Mouse (Mus musculus): ENCODE data around the gene Eefsec. TPM values are rescaled to one million over a fixed set of nuclear protein-coding genes. Genes with fewer than 3 reads are reported as not detected.

Eefsec gene
- polyA plus RNA-seq, 1 experiment from 2014 or later = 26.3 TPM

DNA sequence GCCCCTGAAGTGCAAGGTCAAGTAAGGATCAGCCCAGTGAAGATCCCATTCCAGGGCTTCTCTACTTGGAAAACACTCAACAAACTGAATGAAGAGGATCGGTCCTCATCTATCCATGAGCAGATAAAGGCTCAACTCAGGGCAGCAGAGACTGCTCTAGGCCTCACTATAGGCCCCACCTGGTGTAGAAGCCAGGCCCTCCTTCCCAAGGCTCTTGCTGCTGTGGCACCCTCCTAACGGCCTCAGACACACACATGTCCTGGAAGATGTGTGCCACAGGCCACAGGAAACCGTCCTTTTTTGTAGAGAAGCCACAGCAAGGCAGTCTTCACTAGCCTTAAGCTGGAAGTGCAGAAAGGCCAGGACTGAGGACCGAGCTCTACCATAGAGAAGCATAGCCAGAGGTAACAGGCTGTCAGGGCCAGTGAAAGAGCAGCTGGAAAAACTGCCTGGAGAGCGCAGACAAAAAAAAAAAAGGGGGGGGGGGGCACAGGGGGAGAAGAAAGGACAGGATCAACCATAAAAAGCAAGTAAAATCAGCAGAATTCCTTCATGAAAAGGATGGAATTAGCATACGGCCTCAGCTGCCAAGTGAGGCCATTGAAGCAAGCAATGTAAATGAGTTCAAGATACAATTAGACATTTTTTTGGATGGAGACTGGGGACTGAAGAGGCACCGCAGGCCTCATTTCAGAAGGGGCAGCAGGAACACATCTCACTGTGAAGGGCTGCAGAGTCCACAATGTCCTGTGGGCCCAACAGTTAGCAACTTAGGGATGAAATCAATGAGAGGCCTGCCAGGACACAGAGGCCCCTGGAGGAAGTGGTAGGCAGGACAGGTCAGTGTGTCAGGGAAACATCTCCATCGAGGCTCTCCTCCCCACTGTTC is 58.3 kb downstream of the Eefsec start:
- Histone ChIP-seq H3K27me3 (ENCODE audit: control insufficient read depth, insufficient read depth, low read depth, low read length) (no peaks in the 10 kb centered on the region), H3K4me2 (ENCODE audit: low read length) (no peak overlapping the region), H3K4me3 (ENCODE audit: low read depth, low read length) (no peak overlapping the region), H3K4me1 (ENCODE audit: control insufficient read depth, insufficient read depth, low read length) (peaks cover 12% of the 10 kb centered on the region), H3K9me3 (replicated peaks; ENCODE audit: control insufficient read depth, low read length, poor library complexity, severe bottlenecking) (no peaks in the 10 kb centered on the region), H3K36me3 (ENCODE audit: control insufficient read depth, insufficient read depth, low read length) (no peaks in the 10 kb centered on the region), H3K9ac (ENCODE audit: low read depth, low read length) (no peak overlapping the region), H3K27ac (ENCODE audit: low read length) (peak overlapping the region; percentile 48)
- 19% methylated on average over 8 of the region's 8 CpGs for WGBS
- ATAC-seq = peak; percentile 48

DNA sequence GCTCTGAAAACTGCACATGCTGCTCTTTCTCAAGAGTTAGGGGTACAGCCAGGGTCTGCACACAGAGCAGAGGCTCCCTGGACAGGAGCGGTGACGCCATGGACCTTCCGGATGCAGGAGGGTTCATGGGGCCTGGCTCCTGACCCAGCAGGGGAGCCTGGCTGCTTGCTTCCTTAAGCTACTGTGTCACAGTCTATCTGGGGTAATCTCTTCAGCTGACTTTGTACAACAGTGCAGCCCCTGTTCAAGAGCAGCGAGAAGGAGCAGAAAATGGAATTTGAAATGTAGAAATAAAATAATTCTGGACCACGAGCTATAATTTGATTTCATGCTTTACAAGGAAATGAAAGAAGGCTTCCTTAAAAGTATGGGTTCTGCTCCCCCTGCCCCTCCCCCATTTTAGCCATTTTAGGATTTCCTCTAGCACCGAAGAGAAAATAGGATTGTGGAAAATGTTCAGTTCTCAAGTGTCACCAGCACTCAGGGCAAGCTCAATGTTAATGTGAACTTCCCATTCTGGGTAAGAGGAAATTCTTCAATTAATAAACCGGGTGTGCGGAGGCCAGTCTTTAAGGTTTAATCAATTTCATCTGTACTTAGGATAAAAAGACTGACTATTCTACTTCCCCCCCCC is 61.8 kb downstream of the Eefsec start:
- 54% methylated on average over 8 of the region's 8 CpGs for WGBS
- Histone ChIP-seq H3K4me1 (ENCODE audit: control insufficient read depth, insufficient read depth, low read length) (peaks cover 8% of the 10 kb centered on the region; the same call in 1 of the 2 replicates), H3K9me3 (replicated peaks; ENCODE audit: control insufficient read depth, low read length, poor library complexity, severe bottlenecking) (no peaks in the 10 kb centered on the region), H3K4me3 (ENCODE audit: low read depth, low read length) (no peak overlapping the region), H3K9ac (ENCODE audit: low read depth, low read length) (no peak overlapping the region), H3K4me2 (ENCODE audit: low read length) (no peak overlapping the region), H3K36me3 (ENCODE audit: control insufficient read depth, insufficient read depth, low read length) (no peaks in the 10 kb centered on the region), H3K27ac (ENCODE audit: low read length) (no peak overlapping the region), H3K27me3 (ENCODE audit: control insufficient read depth, insufficient read depth, low read depth, low read length) (no peaks in the 10 kb centered on the region)
- ATAC-seq = no peak

DNA sequence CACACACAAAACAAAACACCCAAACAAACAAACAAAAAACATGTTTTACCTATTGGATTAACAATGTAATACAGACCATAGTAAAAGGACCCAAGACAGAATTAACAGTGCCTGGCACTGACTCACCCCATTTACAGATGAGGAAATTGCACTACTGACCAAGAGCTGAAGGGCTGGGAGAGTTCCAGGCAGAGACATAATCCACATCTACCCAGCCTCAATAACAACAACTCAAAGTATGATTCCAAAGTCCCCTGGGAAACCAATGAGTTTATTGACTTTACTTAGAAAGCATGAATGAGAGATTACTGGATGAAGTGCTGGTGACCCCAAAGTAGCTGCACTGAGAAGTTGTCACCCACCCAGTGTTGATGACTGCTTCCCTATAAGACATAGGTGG is 62.6 kb downstream of the Eefsec start:
- Histone ChIP-seq H3K9me3 (replicated peaks; ENCODE audit: control insufficient read depth, low read length, poor library complexity, severe bottlenecking) (no peaks in the 10 kb centered on the region), H3K27me3 (ENCODE audit: control insufficient read depth, insufficient read depth, low read depth, low read length) (no peaks in the 10 kb centered on the region), H3K4me1 (ENCODE audit: control insufficient read depth, insufficient read depth, low read length) (peaks cover 6% of the 10 kb centered on the region; the same call in 1 of the 2 replicates), H3K4me2 (ENCODE audit: low read length) (no peak overlapping the region), H3K4me3 (ENCODE audit: low read depth, low read length) (no peak overlapping the region), H3K27ac (ENCODE audit: low read length) (no peak overlapping the region), H3K9ac (ENCODE audit: low read depth, low read length) (no peak overlapping the region), H3K36me3 (ENCODE audit: control insufficient read depth, insufficient read depth, low read length) (no peaks in the 10 kb centered on the region)
- no peak for ATAC-seq

DNA sequence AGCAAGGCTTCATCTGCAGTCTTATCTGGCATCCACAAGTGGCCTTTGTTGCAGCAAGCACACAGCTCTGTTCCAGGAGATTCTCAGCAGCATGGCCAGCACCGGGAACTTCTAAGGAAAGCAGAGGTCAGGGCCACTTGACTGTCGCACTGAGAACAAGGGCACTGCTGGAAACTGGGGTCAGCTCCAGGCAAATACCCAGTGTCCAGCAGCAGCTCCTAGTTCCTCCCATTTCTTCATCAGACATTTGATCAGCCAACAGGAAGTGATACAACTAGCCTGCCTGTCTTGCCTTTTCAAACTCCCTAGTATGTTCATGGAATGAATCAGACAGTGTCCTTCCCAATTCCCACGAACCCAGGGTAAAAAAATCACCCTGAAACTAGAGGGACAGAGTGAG is 66.6 kb downstream of the Eefsec start:
- H3K27me3 ChIP-seq (ENCODE audit: control insufficient read depth, insufficient read depth, low read depth, low read length) = no peaks in the 10 kb centered on the region
- no peak overlapping the region for H3K27ac ChIP-seq (ENCODE audit: low read length)
- 45% methylated on average over 3 of the region's 3 CpGs for WGBS
- H3K4me3 ChIP-seq (ENCODE audit: low read depth, low read length) = no peak overlapping the region
- H3K4me1 ChIP-seq (ENCODE audit: control insufficient read depth, insufficient read depth, low read length) = peaks cover 2% of the 10 kb centered on the region; the same call in 1 of the 2 replicates
- no peak overlapping the region for H3K4me2 ChIP-seq (ENCODE audit: low read length)
- no peak for ATAC-seq
- H3K9me3 ChIP-seq (replicated peaks; ENCODE audit: control insufficient read depth, low read length, poor library complexity, severe bottlenecking) = no peaks in the 10 kb centered on the region
- H3K36me3 ChIP-seq (ENCODE audit: control insufficient read depth, insufficient read depth, low read length) = no peaks in the 10 kb centered on the region
- H3K9ac ChIP-seq (ENCODE audit: low read depth, low read length) = no peak overlapping the region

DNA sequence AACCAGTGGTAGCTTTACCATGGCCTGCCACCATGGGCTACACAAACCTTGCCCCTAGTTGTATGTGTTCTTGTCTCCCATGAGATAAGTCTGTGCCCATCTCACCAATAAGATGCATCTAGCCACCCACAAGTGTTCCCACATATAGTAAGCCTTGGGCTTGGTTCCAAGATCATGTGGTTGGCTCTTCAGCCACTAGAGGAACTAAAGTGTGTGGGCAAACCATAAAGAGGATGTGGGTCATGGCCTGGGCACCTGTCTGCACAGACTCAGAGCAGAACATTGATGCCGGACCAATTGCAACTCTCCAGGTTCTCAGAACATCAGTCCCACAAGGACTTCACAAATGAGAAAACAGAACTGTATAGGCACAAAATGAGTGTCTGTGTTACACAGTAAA is 67.5 kb downstream of the Eefsec start:
- WGBS = 100% methylated on average over 1 of the region's 1 CpGs
- H3K4me3 ChIP-seq (ENCODE audit: low read depth, low read length) = no peak overlapping the region
- H3K9me3 ChIP-seq (replicated peaks; ENCODE audit: control insufficient read depth, low read length, poor library complexity, severe bottlenecking) = no peaks in the 10 kb centered on the region
- H3K4me2 ChIP-seq (ENCODE audit: low read length) = no peak overlapping the region
- H3K36me3 ChIP-seq (ENCODE audit: control insufficient read depth, insufficient read depth, low read length) = no peaks in the 10 kb centered on the region
- H3K9ac ChIP-seq (ENCODE audit: low read depth, low read length) = no peak overlapping the region
- H3K27me3 ChIP-seq (ENCODE audit: control insufficient read depth, insufficient read depth, low read depth, low read length) = no peaks in the 10 kb centered on the region
- no peak overlapping the region for H3K27ac ChIP-seq (ENCODE audit: low read length)
- no peak for ATAC-seq
- H3K4me1 ChIP-seq (ENCODE audit: control insufficient read depth, insufficient read depth, low read length) = peaks cover 2% of the 10 kb centered on the region; the same call in 1 of the 2 replicates

DNA sequence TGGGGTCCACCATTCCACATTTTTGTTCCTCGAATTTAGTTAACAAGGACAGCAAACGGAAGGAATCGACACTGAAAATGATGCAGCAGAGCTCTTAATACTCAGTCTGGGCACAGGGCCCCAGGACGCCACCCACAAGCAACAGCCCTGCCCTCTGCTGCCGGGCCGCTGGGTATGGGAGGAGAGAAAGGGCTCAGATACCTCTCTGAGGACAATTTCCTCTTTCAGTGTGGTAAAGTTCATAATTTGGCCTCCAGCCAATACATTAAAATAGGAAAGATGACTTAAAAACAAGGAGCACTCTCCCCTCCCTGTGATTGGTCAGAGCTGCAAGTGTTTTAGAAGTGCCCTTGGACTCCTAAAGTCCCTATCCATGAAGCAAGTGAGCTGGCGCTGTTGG is 72.1 kb downstream of the Eefsec start:
- Histone ChIP-seq H3K4me3 (ENCODE audit: low read depth, low read length) (no peak overlapping the region), H3K4me1 (ENCODE audit: control insufficient read depth, insufficient read depth, low read length) (peaks cover 7% of the 10 kb centered on the region), H3K9ac (ENCODE audit: low read depth, low read length) (no peak overlapping the region), H3K4me2 (ENCODE audit: low read length) (no peak overlapping the region), H3K27ac (ENCODE audit: low read length) (no peak overlapping the region), H3K36me3 (ENCODE audit: control insufficient read depth, insufficient read depth, low read length) (no peaks in the 10 kb centered on the region), H3K9me3 (replicated peaks; ENCODE audit: control insufficient read depth, low read length, poor library complexity, severe bottlenecking) (no peaks in the 10 kb centered on the region), H3K27me3 (ENCODE audit: control insufficient read depth, insufficient read depth, low read depth, low read length) (no peaks in the 10 kb centered on the region)
- no peak for ATAC-seq
- 64% methylated on average over 7 of the region's 7 CpGs for WGBS

DNA sequence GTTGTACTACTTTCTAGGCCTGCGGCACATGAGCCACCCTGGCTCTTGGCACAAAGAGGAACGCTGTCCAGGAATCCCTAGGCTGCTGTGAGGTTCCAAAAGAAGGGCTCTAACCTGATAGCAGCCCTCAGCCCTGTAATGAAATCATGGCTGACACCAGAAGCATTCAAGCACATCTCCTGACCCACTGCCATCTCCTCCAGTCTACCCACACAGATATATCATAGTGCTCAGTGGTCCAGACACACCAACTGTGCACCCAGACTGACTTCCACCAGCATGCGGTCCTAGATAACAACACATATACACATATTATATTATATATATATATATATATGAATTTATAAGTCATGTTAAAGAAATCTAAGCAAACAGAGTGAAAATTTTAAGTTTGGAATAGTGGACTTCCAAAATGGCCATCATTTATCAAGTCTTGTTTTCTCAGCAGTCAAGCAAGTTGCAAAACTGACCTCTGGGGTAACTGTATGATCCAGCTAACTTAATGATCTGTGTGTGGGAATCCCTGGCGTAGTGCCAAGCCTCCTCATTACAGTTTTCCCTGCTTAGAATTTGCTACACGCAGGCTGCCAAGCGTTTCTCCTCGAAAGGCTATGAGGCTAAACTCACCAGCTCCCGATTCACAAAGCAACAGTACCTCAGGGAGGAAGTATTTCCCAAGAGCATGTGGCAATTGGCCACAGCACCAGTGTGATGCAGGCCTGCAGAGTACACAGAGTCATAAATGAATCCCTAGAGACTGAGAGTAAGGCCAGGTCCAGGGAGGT is 76.3 kb downstream of the Eefsec start:
- WGBS = 61% methylated on average over 8 of the region's 8 CpGs

DNA sequence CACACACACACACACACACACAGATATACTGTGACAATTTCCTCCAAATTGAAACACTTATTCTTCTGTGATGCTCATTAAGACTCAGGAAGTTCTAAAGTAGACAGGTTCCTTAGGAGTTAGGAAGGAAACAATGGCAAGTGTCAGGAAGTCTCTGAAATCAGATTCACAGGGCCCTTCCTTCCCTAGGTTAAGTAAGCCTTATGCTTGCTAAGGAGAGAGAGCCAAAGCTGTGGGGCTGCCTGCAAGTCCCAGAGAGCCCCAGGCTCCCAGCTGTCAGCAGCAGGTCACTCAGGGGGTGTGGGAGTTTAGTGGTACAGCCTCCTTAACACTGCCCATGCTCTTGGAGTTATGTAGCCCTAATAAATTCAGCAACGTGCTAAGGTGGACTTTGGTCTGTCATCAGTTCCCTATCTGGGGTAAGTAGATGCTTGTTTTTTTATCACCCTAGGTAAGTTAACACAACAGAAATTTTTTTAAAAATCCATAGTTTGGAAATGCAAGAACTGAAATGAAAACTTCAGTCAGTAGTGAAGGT is 82.8 kb downstream of the Eefsec start:
- no peak overlapping the region for H3K4me2 ChIP-seq (ENCODE audit: low read length)
- no peak for ATAC-seq
- 78% methylated on average over 1 of the region's 1 CpGs for WGBS

More for the DNA sequence above, 76.3 kb downstream of the Eefsec start:
- Histone ChIP-seq H3K4me3 (ENCODE audit: low read depth, low read length) (no peak overlapping the region), H3K4me2 (ENCODE audit: low read length) (no peak overlapping the region), H3K9ac (ENCODE audit: low read depth, low read length) (no peak overlapping the region), H3K9me3 (replicated peaks; ENCODE audit: control insufficient read depth, low read length, poor library complexity, severe bottlenecking) (no peaks in the 10 kb centered on the region), H3K27ac (ENCODE audit: low read length) (no peak overlapping the region; the same call in 1 of the 2 replicates), H3K27me3 (ENCODE audit: control insufficient read depth, insufficient read depth, low read depth, low read length) (no peaks in the 10 kb centered on the region), H3K4me1 (ENCODE audit: control insufficient read depth, insufficient read depth, low read length) (peaks cover 5% of the 10 kb centered on the region), H3K36me3 (ENCODE audit: control insufficient read depth, insufficient read depth, low read length) (no peaks in the 10 kb centered on the region)
- ATAC-seq = no peak

More for the DNA sequence above, 82.8 kb downstream of the Eefsec start:
- Histone ChIP-seq H3K4me1 (ENCODE audit: control insufficient read depth, insufficient read depth, low read length) (no peaks in the 10 kb centered on the region), H3K27ac (ENCODE audit: low read length) (no peak overlapping the region), H3K9me3 (replicated peaks; ENCODE audit: control insufficient read depth, low read length, poor library complexity, severe bottlenecking) (no peaks in the 10 kb centered on the region), H3K9ac (ENCODE audit: low read depth, low read length) (no peak overlapping the region), H3K36me3 (ENCODE audit: control insufficient read depth, insufficient read depth, low read length) (no peaks in the 10 kb centered on the region), H3K4me3 (ENCODE audit: low read depth, low read length) (no peak overlapping the region), H3K27me3 (ENCODE audit: control insufficient read depth, insufficient read depth, low read depth, low read length) (no peaks in the 10 kb centered on the region)
